Mouse (Mus musculus): ENCODE measurements around the gene Gm44973.

DNA sequence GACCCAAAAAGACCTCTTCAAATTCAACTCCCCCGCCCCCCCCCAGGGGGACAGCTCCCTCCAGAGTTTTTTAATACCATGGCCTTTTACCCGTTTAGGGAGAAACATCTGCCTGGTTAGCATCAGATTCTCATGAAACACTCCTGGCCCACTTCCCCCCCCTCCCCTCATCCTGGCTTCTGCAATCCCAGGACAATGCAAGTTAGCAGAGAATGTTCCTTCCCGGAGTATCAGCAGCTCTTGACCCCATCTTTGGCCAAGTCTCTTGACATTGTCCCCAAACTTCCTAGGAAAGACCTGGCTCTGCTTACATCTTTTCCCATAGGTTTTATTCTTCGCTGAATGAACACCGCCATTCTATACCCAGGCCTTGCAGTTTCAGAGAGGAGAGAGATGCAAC is 5.9 kb downstream of the Gm44973 start:
- TF ChIP-seq CTCF (IDR thresholded peaks at IDR 0.05; ENCODE audit: low read depth, low read length) (no peak), POLR2A (IDR thresholded peaks at IDR 0.05; ENCODE audit: extremely low read depth, insufficient read depth, low read length) (no peak)
